Comparison of ENCODE assay signal across 1 mouse cellular context in the genomic region with DNA sequence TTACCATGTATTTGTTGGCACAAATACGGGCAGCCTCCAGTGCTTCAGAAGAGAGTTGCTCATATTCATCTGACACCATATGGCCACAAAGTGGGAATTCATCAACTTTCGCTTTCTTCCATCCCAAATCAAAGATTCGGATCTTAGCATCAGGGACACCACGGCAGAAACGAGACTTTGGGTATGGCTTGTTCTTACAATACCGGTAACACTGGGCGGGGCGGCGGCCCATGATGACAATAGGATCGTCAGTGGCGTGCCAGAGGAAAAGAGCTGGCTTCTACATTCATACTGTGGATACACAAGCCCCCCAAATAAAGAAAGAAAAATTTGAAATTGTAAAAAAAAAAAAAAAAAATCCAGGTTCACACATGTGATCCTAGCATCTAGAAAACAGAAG. TPM values are rescaled to one million over a fixed set of nuclear protein-coding genes. Genes with fewer than 3 reads are reported as not detected.
"Had no signal": no experiment of that assay in that cellular context is flagged by ENCODE, and none has a peak within 500 bp of the region (broad histone marks: within the 10 kb centered on the region; RNA-seq: fewer than 3 reads in every experiment).

No protein-coding gene starts in this region.

RNA-seq across cellular contexts. Expression of gene Has3, which starts 58.1 kb away (rescaled TPM):
- total RNA-seq: hematopoietic stem cell, adult 5-6 weeks had no signal
